Mouse (Mus musculus): ENCODE measurements around the gene C3. TPM values are rescaled to one million over a fixed set of nuclear protein-coding genes. Genes with fewer than 3 reads are reported as not detected.
A peak's percentile ranks its signal among the peaks of the same experiment; 100 is the strongest.

C3 gene
- polyA plus RNA-seq, 1 experiment from 2014 or later, result 0.19 TPM

GRCm38 (mm10) chr17:57232200-57232599 lies 4.3 kb upstream of the C3 start:
- Histone ChIP-seq H3K4me2 (no peak overlapping the region), H3K9ac (ENCODE audit: low read length) (no peak overlapping the region), H3K9me3 (ENCODE audit: control insufficient read depth, low read length) (no peaks in the 10 kb centered on the region), H3K27ac (ENCODE audit: low read depth, low read length) (no peak overlapping the region), H3K36me3 (ENCODE audit: control insufficient read depth, insufficient read depth, low read length) (no peaks in the 10 kb centered on the region), H3K4me1 (ENCODE audit: control insufficient read depth, insufficient read depth, low read length) (no peaks in the 10 kb centered on the region), H3K4me3 (ENCODE audit: low read depth, low read length) (no peak overlapping the region), H3K27me3 (ENCODE audit: control insufficient read depth, insufficient read depth, low read length) (no peaks in the 10 kb centered on the region)
- DNase-seq (ENCODE audit: low spot score, missing footprints) (no peak), ATAC-seq (ENCODE audit: low FRiP score) (no peak)
- 94% methylated on average over 1 of the region's 1 CpGs for WGBS

GRCm38 (mm10) chr17:57231321-57231771 lies 3.4 kb upstream of the C3 start:
- Histone ChIP-seq H3K9ac (ENCODE audit: low read length) (no peak overlapping the region), H3K4me3 (ENCODE audit: low read depth, low read length) (no peak overlapping the region), H3K9me3 (ENCODE audit: control insufficient read depth, low read length) (no peaks in the 10 kb centered on the region), H3K27ac (ENCODE audit: low read depth, low read length) (no peak overlapping the region), H3K36me3 (ENCODE audit: control insufficient read depth, insufficient read depth, low read length) (no peaks in the 10 kb centered on the region), H3K4me2 (no peak overlapping the region), H3K4me1 (ENCODE audit: control insufficient read depth, insufficient read depth, low read length) (no peaks in the 10 kb centered on the region), H3K27me3 (ENCODE audit: control insufficient read depth, insufficient read depth, low read length) (no peaks in the 10 kb centered on the region)
- no peak for ATAC-seq (ENCODE audit: low FRiP score)
- DNase-seq (ENCODE audit: low spot score, missing footprints), result peak; percentile 57

GRCm38 (mm10) chr17:57230728-57231125 lies 2.8 kb upstream of the C3 start:
- Histone ChIP-seq H3K4me2 (no peak overlapping the region), H3K27me3 (ENCODE audit: control insufficient read depth, insufficient read depth, low read length) (no peaks in the 10 kb centered on the region), H3K9me3 (ENCODE audit: control insufficient read depth, low read length) (no peaks in the 10 kb centered on the region), H3K4me1 (ENCODE audit: control insufficient read depth, insufficient read depth, low read length) (no peaks in the 10 kb centered on the region), H3K36me3 (ENCODE audit: control insufficient read depth, insufficient read depth, low read length) (no peaks in the 10 kb centered on the region), H3K9ac (ENCODE audit: low read length) (no peak overlapping the region), H3K4me3 (ENCODE audit: low read depth, low read length) (no peak overlapping the region), H3K27ac (ENCODE audit: low read depth, low read length) (no peak overlapping the region)
- WGBS, result 77% methylated on average over 6 of the region's 6 CpGs
- ATAC-seq (ENCODE audit: low FRiP score) (no peak), DNase-seq (ENCODE audit: low spot score, missing footprints) (peak; percentile 37)

GRCm38 (mm10) chr17:57229851-57230727 lies 2.2 kb upstream of the C3 start:
- H3K9ac ChIP-seq (ENCODE audit: low read length), result no peak overlapping the region
- H3K4me3 ChIP-seq (ENCODE audit: low read depth, low read length), result no peak overlapping the region
- H3K27me3 ChIP-seq (ENCODE audit: control insufficient read depth, insufficient read depth, low read length), result no peaks in the 10 kb centered on the region
- H3K4me1 ChIP-seq (ENCODE audit: control insufficient read depth, insufficient read depth, low read length), result no peaks in the 10 kb centered on the region
- no peaks in the 10 kb centered on the region for H3K36me3 ChIP-seq (ENCODE audit: control insufficient read depth, insufficient read depth, low read length)
- no peak overlapping the region for H3K4me2 ChIP-seq
- no peak for DNase-seq (ENCODE audit: low spot score, missing footprints)
- H3K9me3 ChIP-seq (ENCODE audit: control insufficient read depth, low read length), result no peaks in the 10 kb centered on the region
- no peak for ATAC-seq (ENCODE audit: low FRiP score)
- no peak overlapping the region for H3K27ac ChIP-seq (ENCODE audit: low read depth, low read length)
- WGBS, result 80% methylated on average over 15 of the region's 15 CpGs

- Histone ChIP-seq H3K4me2 (no peak overlapping the region), H3K4me1 (ENCODE audit: control insufficient read depth, insufficient read depth, low read length) (no peaks in the 10 kb centered on the region), H3K36me3 (ENCODE audit: control insufficient read depth, insufficient read depth, low read length) (no peaks in the 10 kb centered on the region), H3K9ac (ENCODE audit: low read length) (no peak overlapping the region), H3K9me3 (ENCODE audit: control insufficient read depth, low read length) (no peaks in the 10 kb centered on the region), H3K27me3 (ENCODE audit: control insufficient read depth, insufficient read depth, low read length) (no peaks in the 10 kb centered on the region), H3K27ac (ENCODE audit: low read depth, low read length) (no peak overlapping the region), H3K4me3 (ENCODE audit: low read depth, low read length) (no peak overlapping the region)
- 84% methylated on average over 3 of the region's 3 CpGs for WGBS
- no peak for ATAC-seq (ENCODE audit: low FRiP score)
- DNase-seq (ENCODE audit: low spot score, missing footprints), result no peak
These were observed 937 bp upstream of the C3 start for GRCm38 (mm10) chr17:57228873-57229272.

GRCm38 (mm10) chr17:57227468-57227867 lies 468 bp downstream of the C3 start:
- H3K27ac ChIP-seq (ENCODE audit: low read depth, low read length), result no peak overlapping the region
- WGBS, result 85% methylated on average over 2 of the region's 2 CpGs
- no peaks in the 10 kb centered on the region for H3K9me3 ChIP-seq (ENCODE audit: control insufficient read depth, low read length)
- H3K4me1 ChIP-seq (ENCODE audit: control insufficient read depth, insufficient read depth, low read length), result no peaks in the 10 kb centered on the region
- no peak overlapping the region for H3K4me2 ChIP-seq
- H3K36me3 ChIP-seq (ENCODE audit: control insufficient read depth, insufficient read depth, low read length), result no peaks in the 10 kb centered on the region
- no peaks in the 10 kb centered on the region for H3K27me3 ChIP-seq (ENCODE audit: control insufficient read depth, insufficient read depth, low read length)
- DNase-seq (ENCODE audit: low spot score, missing footprints) (no peak), ATAC-seq (ENCODE audit: low FRiP score) (no peak)
- no peak overlapping the region for H3K9ac ChIP-seq (ENCODE audit: low read length)
- H3K4me3 ChIP-seq (ENCODE audit: low read depth, low read length), result no peak overlapping the region

- WGBS, result 84% methylated on average over 9 of the region's 9 CpGs
- no peaks in the 10 kb centered on the region for H3K9me3 ChIP-seq (ENCODE audit: control insufficient read depth, low read length)
These were observed 4.6 kb downstream of the C3 start for GRCm38 (mm10) chr17:57223313-57223712.

GRCm38 (mm10) chr17:57221911-57222310 lies 6.0 kb downstream of the C3 start:
- no peak overlapping the region for H3K27ac ChIP-seq (ENCODE audit: low read depth, low read length)
- H3K4me2 ChIP-seq, result no peak overlapping the region
- ATAC-seq (ENCODE audit: low FRiP score) (no peak), DNase-seq (ENCODE audit: low spot score, missing footprints) (no peak)
- 0 out of 2 replicates have a peak, but pooled peaks cover 2% of the 10 kb centered on the region for H3K4me1 ChIP-seq (ENCODE audit: control insufficient read depth, insufficient read depth, low read length)
- no peaks in the 10 kb centered on the region for H3K36me3 ChIP-seq (ENCODE audit: control insufficient read depth, insufficient read depth, low read length)
- H3K27me3 ChIP-seq (ENCODE audit: control insufficient read depth, insufficient read depth, low read length), result no peaks in the 10 kb centered on the region
- no peak overlapping the region for H3K9ac ChIP-seq (ENCODE audit: low read length)
- H3K4me3 ChIP-seq (ENCODE audit: low read depth, low read length), result no peak overlapping the region
- 88% methylated on average over 4 of the region's 4 CpGs for WGBS
- H3K9me3 ChIP-seq (ENCODE audit: control insufficient read depth, low read length), result no peaks in the 10 kb centered on the region

More at GRCm38 (mm10) chr17:57223313-57223712, 4.6 kb downstream of the C3 start:
- H3K4me2 ChIP-seq, result no peak overlapping the region
- H3K27ac ChIP-seq (ENCODE audit: low read depth, low read length), result no peak overlapping the region
- H3K4me3 ChIP-seq (ENCODE audit: low read depth, low read length), result no peak overlapping the region
- no peaks in the 10 kb centered on the region for H3K27me3 ChIP-seq (ENCODE audit: control insufficient read depth, insufficient read depth, low read length)
- 0 out of 2 replicates have a peak, but pooled peaks cover 2% of the 10 kb centered on the region for H3K4me1 ChIP-seq (ENCODE audit: control insufficient read depth, insufficient read depth, low read length)
- no peak for ATAC-seq (ENCODE audit: low FRiP score)
- H3K36me3 ChIP-seq (ENCODE audit: control insufficient read depth, insufficient read depth, low read length), result no peaks in the 10 kb centered on the region
- no peak for DNase-seq (ENCODE audit: low spot score, missing footprints)
- no peak overlapping the region for H3K9ac ChIP-seq (ENCODE audit: low read length)

- no peaks in the 10 kb centered on the region for H3K36me3 ChIP-seq (ENCODE audit: control insufficient read depth, insufficient read depth, low read length)
- no peak overlapping the region for H3K9ac ChIP-seq (ENCODE audit: low read length)
- 0 out of 2 replicates have a peak, but pooled peaks cover 2% of the 10 kb centered on the region for H3K4me1 ChIP-seq (ENCODE audit: control insufficient read depth, insufficient read depth, low read length)
- H3K4me3 ChIP-seq (ENCODE audit: low read depth, low read length), result no peak overlapping the region
- DNase-seq (ENCODE audit: low spot score, missing footprints) (no peak), ATAC-seq (ENCODE audit: low FRiP score) (no peak)
- no peak overlapping the region for H3K4me2 ChIP-seq
- H3K9me3 ChIP-seq (ENCODE audit: control insufficient read depth, low read length), result no peaks in the 10 kb centered on the region
- H3K27me3 ChIP-seq (ENCODE audit: control insufficient read depth, insufficient read depth, low read length), result no peaks in the 10 kb centered on the region
- no peak overlapping the region for H3K27ac ChIP-seq (ENCODE audit: low read depth, low read length)
- 18% methylated on average over 3 of the region's 3 CpGs for WGBS
These were observed 8.1 kb downstream of the C3 start for GRCm38 (mm10) chr17:57219884-57220207.

All from midbrain, embryonic 11.5 days (tissue).